Mouse (Mus musculus) fat pad, adult 2 months (tissue): ENCODE results near the gene Ccdc6.
"Not testable (repeated sequence)": the region's sequence is repeated elsewhere in the genome, so short reads cannot be mapped to it uniquely, and the experiment has no call there.

ENCODE experiments used
- DNase-seq: peaks from one replicate; pipeline ENCODE4 v3.0.0-alpha.2; 2011; ENCODE audit warnings: low read depth, low spot score; ENCODE audit errors: extremely low read depth

The Ccdc6 gene

GRCm38 (mm10) chr10:70200889-70201500, 104.1 kb downstream of the Ccdc6 start:
- DNase-seq = no peak

- DNase-seq = peak; percentile 66
Measured at GRCm38 (mm10) chr10:70204505-70205399, 107.8 kb downstream of the Ccdc6 start, which contains the start of gene Mrln. Gene Mrln, plus strand, starts transcription at chr10:70204664.

- DNase-seq = no peak
Measured at GRCm38 (mm10) chr10:70211281-70211680, 114.4 kb downstream of the Ccdc6 start.

GRCm38 (mm10) chr10:70220971-70221370, 124.0 kb downstream of the Ccdc6 start:
- no peak for DNase-seq

GRCm38 (mm10) chr10:70222231-70222630, 125.3 kb downstream of the Ccdc6 start:
- not testable (repeated sequence) for DNase-seq

- no peak for DNase-seq
Measured at GRCm38 (mm10) chr10:70224571-70224970, 127.7 kb downstream of the Ccdc6 start.

GRCm38 (mm10) chr10:70225760-70226159, 128.8 kb downstream of the Ccdc6 start:
- no peak for DNase-seq

GRCm38 (mm10) chr10:70226608-70227007, 129.7 kb downstream of the Ccdc6 start:
- no peak for DNase-seq

GRCm38 (mm10) chr10:70230352-70230751, 133.4 kb downstream of the Ccdc6 start:
- peak; percentile 40 for DNase-seq

- DNase-seq = no peak
Measured at GRCm38 (mm10) chr10:70237936-70238335, 141.0 kb downstream of the Ccdc6 start.
